Mouse (Mus musculus): ENCODE measurements around the gene Phf21b. TPM values are rescaled to one million over a fixed set of nuclear protein-coding genes. Genes with fewer than 3 reads are reported as not detected.

The Phf21b gene
- polyA plus RNA-seq, 1 experiment, result 3.0 TPM

DNA sequence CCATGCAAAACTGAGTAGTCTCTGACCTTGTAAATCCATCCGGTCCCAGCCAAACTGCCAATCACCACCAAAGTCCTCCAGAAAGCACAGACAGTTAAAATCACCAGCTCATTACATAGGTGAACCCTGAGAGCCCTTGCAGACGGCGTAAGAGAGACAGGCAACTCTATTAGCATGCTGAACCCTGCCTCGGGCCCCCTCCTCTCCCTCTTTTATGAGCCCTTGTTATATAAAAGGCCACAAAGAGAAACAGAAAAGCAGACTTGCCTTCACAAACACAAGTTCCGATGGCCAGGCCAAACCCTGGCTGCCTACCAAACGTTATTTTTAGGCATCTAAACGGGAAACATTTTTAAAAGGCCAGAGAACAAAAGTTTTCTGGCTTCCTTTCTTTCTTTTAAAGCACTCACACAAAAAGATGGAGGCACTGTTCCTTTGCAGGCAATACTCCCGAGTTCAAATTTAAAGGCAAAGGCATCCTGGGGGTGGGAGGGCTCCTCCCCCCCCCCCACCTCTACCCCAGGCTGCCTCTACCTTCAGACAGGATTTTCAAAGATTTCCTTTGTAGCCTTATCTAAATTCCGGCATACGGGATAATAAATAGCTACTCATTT is 3.3 kb downstream of the Phf21b start:
- 18% methylated on average over 10 of the region's 10 CpGs for WGBS
- Histone ChIP-seq H3K4me1 (replicated peaks; ENCODE audit: control insufficient read depth, insufficient read depth, low read length) (peaks cover 21% of the 10 kb centered on the region), H3K36me3 (ENCODE audit: control insufficient read depth, insufficient read depth, low read length) (no peaks in the 10 kb centered on the region), H3K27ac (ENCODE audit: control insufficient read depth, insufficient read depth, low read length) (no peak overlapping the region), H3K27me3 (ENCODE audit: control insufficient read depth, insufficient read depth, low read length) (peaks cover 32% of the 10 kb centered on the region), H3K4me3 (ENCODE audit: control insufficient read depth, insufficient read depth, low read length) (no peak overlapping the region)
- no peak for DNase-seq
- no peak for TF ChIP-seq POLR2A (IDR thresholded peaks at IDR 0.05; ENCODE audit: control insufficient read depth, extremely low read depth, insufficient read depth, low read length, poor library complexity)
- TF ChIP-seq CTCF (IDR thresholded peaks at IDR 0.05; ENCODE audit: borderline replicate concordance, control insufficient read depth, extremely low read depth, insufficient read depth, low read length, poor library complexity), result no peak

DNA sequence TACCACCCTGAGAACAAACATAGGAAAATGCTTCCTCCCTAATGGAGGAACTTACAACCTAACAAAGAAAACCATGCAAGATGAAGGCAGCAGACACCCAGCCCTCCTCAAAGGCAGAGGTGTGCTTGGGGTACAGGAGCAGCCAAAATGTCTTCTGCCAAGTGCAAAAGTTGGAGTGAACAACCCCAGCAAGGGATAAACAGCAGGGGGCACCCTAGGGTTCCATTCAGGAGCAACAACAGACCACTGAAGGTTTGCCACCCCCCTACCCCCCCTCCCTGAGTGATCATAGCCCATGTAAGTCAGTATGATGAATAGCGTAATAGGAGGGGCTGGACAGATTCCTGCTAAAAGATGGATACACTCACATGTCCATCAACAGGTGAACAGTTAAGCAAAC is 5.5 kb downstream of the Phf21b start:
- no peak for TF ChIP-seq CTCF (IDR thresholded peaks at IDR 0.05; ENCODE audit: borderline replicate concordance, control insufficient read depth, extremely low read depth, insufficient read depth, low read length, poor library complexity)
- no peak for TF ChIP-seq POLR2A (IDR thresholded peaks at IDR 0.05; ENCODE audit: control insufficient read depth, extremely low read depth, insufficient read depth, low read length, poor library complexity)
- Histone ChIP-seq H3K4me3 (ENCODE audit: control insufficient read depth, insufficient read depth, low read length) (no peak overlapping the region), H3K4me1 (replicated peaks; ENCODE audit: control insufficient read depth, insufficient read depth, low read length) (peaks cover 13% of the 10 kb centered on the region), H3K36me3 (ENCODE audit: control insufficient read depth, insufficient read depth, low read length) (no peaks in the 10 kb centered on the region), H3K27me3 (ENCODE audit: control insufficient read depth, insufficient read depth, low read length) (peaks cover 27% of the 10 kb centered on the region), H3K27ac (ENCODE audit: control insufficient read depth, insufficient read depth, low read length) (no peak overlapping the region)
- 90% methylated on average over 1 of the region's 1 CpGs for WGBS
- no peak for DNase-seq

DNA sequence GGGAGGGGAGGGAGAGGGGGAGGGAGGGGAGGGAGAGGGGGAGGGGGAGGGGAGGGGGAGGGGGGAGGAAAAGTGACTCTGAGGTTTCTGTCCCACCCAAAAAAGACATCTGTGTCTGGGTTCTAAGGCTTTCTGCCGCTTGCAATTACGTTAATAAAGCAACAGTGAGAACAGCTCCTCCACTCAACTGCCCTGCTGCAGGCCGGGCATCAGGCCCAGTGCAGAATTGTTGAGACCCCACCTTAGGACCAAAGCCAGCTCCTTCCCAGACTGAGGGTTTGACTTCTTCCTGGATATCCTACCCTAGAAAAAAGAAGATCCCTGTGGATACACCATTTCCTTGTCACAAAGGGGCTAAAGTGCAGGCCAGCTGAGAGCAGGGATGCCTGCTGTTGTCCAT is 9.6 kb downstream of the Phf21b start:
- Histone ChIP-seq H3K36me3 (ENCODE audit: control insufficient read depth, insufficient read depth, low read length) (no peaks in the 10 kb centered on the region), H3K27ac (ENCODE audit: control insufficient read depth, insufficient read depth, low read length) (no peak overlapping the region), H3K27me3 (ENCODE audit: control insufficient read depth, insufficient read depth, low read length) (no peaks in the 10 kb centered on the region), H3K4me3 (ENCODE audit: control insufficient read depth, insufficient read depth, low read length) (no peak overlapping the region), H3K4me1 (replicated peaks; ENCODE audit: control insufficient read depth, insufficient read depth, low read length) (no peaks in the 10 kb centered on the region)
- 89% methylated on average over 3 of the region's 3 CpGs for WGBS
- TF ChIP-seq CTCF (IDR thresholded peaks at IDR 0.05; ENCODE audit: borderline replicate concordance, control insufficient read depth, extremely low read depth, insufficient read depth, low read length, poor library complexity) (no peak), POLR2A (IDR thresholded peaks at IDR 0.05; ENCODE audit: control insufficient read depth, extremely low read depth, insufficient read depth, low read length, poor library complexity) (no peak)
- DNase-seq, result no peak

DNA sequence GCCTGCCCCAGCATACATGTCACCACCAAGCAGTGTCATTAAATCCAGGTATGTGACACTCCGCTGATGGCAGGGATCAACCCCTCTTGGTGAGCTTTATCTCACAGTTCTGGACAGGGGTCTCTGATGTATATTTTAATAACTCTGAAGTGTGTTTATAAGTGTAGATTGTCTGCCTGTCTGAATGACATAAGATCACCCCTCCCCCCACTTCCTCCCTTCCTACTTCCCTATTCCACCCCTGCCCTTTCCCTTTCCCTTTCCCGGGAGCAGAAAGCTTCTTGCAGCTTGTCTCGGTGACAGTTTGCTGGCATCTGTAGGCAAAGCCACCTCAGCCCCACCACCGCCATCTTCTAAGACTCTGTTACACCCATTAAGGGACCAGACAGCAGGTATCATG is 11.0 kb downstream of the Phf21b start:
- no peak for TF ChIP-seq POLR2A (IDR thresholded peaks at IDR 0.05; ENCODE audit: control insufficient read depth, extremely low read depth, insufficient read depth, low read length, poor library complexity)
- no peak for TF ChIP-seq CTCF (IDR thresholded peaks at IDR 0.05; ENCODE audit: borderline replicate concordance, control insufficient read depth, extremely low read depth, insufficient read depth, low read length, poor library complexity)
- no peak overlapping the region for H3K27ac ChIP-seq (ENCODE audit: control insufficient read depth, insufficient read depth, low read length)
- H3K4me3 ChIP-seq (ENCODE audit: control insufficient read depth, insufficient read depth, low read length), result no peak overlapping the region
- no peaks in the 10 kb centered on the region for H3K36me3 ChIP-seq (ENCODE audit: control insufficient read depth, insufficient read depth, low read length)
- DNase-seq, result no peak
- H3K4me1 ChIP-seq (replicated peaks; ENCODE audit: control insufficient read depth, insufficient read depth, low read length), result no peaks in the 10 kb centered on the region
- 74% methylated on average over 4 of the region's 4 CpGs for WGBS
- H3K27me3 ChIP-seq (ENCODE audit: control insufficient read depth, insufficient read depth, low read length), result no peaks in the 10 kb centered on the region

DNA sequence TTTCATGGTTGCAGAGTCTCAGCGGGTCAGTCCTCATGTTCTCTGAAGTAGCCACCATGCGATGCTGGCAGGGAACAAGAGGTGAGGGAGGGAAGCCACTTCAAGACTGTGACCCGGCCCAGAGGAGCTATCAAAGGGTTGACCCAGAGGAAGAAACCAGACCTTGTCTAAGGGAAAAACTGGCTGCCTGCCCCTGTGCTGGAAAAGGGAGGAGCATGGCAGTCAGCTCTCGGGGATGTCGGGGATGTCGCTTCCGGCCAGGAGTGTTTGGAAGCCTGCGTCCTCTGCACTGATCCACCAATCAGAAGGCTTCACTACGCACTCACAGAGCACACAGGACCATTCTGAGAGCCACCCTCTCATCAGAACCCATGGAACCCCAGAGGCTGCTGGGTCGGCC is 12.8 kb downstream of the Phf21b start:
- Histone ChIP-seq H3K27me3 (ENCODE audit: control insufficient read depth, insufficient read depth, low read length) (no peaks in the 10 kb centered on the region; the same call in 1 of the 2 replicates), H3K36me3 (ENCODE audit: control insufficient read depth, insufficient read depth, low read length) (no peaks in the 10 kb centered on the region), H3K4me1 (replicated peaks; ENCODE audit: control insufficient read depth, insufficient read depth, low read length) (no peaks in the 10 kb centered on the region), H3K4me3 (ENCODE audit: control insufficient read depth, insufficient read depth, low read length) (no peak overlapping the region), H3K27ac (ENCODE audit: control insufficient read depth, insufficient read depth, low read length) (no peak overlapping the region)
- WGBS, result 93% methylated on average over 10 of the region's 10 CpGs
- no peak for TF ChIP-seq POLR2A (IDR thresholded peaks at IDR 0.05; ENCODE audit: control insufficient read depth, extremely low read depth, insufficient read depth, low read length, poor library complexity)
- no peak for TF ChIP-seq CTCF (IDR thresholded peaks at IDR 0.05; ENCODE audit: borderline replicate concordance, control insufficient read depth, extremely low read depth, insufficient read depth, low read length, poor library complexity)
- no peak for DNase-seq

DNA sequence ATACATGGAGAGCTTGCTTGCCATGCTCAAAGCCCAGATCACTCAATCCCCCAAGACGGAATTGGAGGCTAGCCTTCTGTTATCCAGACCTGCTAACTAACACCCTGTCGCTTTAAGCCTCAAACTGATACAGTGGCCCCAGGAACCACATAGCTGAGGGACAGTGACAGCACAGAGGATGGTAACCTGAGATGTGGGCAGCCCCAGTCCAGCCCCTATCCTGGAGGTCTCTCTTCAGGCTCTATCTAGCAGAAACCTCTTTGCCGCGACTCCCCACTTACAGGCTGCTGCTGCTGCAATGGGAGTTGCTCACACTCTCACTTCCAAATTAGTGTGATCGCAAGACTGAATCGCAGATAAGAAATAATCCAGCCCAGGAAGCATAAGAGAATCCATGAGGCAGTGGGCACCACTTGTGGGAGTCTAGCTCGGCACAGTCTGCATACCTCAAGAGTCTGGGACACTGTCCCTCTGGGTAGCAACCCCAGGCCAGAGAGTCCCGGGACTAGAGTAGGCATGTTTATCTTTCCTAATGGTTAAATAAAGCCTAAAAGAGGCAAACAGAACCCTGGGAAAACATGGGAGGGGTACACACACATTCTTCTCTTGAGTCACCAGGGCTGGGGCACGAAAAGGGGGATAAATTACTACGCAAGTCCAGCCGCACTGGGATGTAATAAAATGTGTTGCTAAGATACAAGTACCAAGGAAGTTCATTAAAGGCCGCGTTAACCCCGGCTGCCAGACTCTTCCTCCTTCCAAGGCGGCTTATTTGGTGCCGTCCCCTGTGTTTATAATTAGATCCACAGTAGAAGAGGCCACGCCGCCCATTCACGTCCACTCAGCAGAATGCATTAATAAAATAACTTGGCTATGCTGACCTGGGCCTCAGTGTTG is 13.7 kb downstream of the Phf21b start:
- H3K36me3 ChIP-seq (ENCODE audit: control insufficient read depth, insufficient read depth, low read length), result no peaks in the 10 kb centered on the region

More for the DNA sequence above, 13.7 kb downstream of the Phf21b start:
- Histone ChIP-seq H3K27me3 (ENCODE audit: control insufficient read depth, insufficient read depth, low read length) (no peaks in the 10 kb centered on the region; the same call in 1 of the 2 replicates), H3K4me1 (replicated peaks; ENCODE audit: control insufficient read depth, insufficient read depth, low read length) (no peaks in the 10 kb centered on the region), H3K27ac (ENCODE audit: control insufficient read depth, insufficient read depth, low read length) (no peak overlapping the region), H3K4me3 (ENCODE audit: control insufficient read depth, insufficient read depth, low read length) (no peak overlapping the region)
- no peak for TF ChIP-seq POLR2A (IDR thresholded peaks at IDR 0.05; ENCODE audit: control insufficient read depth, extremely low read depth, insufficient read depth, low read length, poor library complexity)
- no peak for TF ChIP-seq CTCF (IDR thresholded peaks at IDR 0.05; ENCODE audit: borderline replicate concordance, control insufficient read depth, extremely low read depth, insufficient read depth, low read length, poor library complexity)
- WGBS, result 71% methylated on average over 19 of the region's 19 CpGs
- no peak for DNase-seq
